Mouse (Mus musculus): ENCODE data around the gene Prkg1. TPM values are rescaled to one million over a fixed set of nuclear protein-coding genes. Genes with fewer than 3 reads are reported as not detected.
"Not testable (repeated sequence)": the region's sequence is repeated elsewhere in the genome, so short reads cannot be mapped to it uniquely, and the experiment has no call there.

The Prkg1 gene
- polyA plus RNA-seq, 1 experiment from 2014 or later = 1.1 TPM

- H3K9me3 ChIP-seq (replicated peaks; ENCODE audit: control insufficient read depth, low read length); H3K4me2 ChIP-seq (ENCODE audit: low read length); DNase-seq (ENCODE audit: low spot score); H3K36me3 ChIP-seq (ENCODE audit: control insufficient read depth, insufficient read depth, low read length); H3K27ac ChIP-seq (ENCODE audit: low read depth, low read length); H3K4me1 ChIP-seq (ENCODE audit: control insufficient read depth, insufficient read depth, low read length); H3K4me3 ChIP-seq (ENCODE audit: low read depth, low read length); H3K27me3 ChIP-seq (replicated peaks; ENCODE audit: control insufficient read depth, insufficient read depth, low read length); ATAC-seq; H3K9ac ChIP-seq (ENCODE audit: low read length): not testable (repeated sequence)
Measured at GRCm38 (mm10) chr19:31352784-31353183, 412.0 kb downstream of the Prkg1 start.

DNA sequence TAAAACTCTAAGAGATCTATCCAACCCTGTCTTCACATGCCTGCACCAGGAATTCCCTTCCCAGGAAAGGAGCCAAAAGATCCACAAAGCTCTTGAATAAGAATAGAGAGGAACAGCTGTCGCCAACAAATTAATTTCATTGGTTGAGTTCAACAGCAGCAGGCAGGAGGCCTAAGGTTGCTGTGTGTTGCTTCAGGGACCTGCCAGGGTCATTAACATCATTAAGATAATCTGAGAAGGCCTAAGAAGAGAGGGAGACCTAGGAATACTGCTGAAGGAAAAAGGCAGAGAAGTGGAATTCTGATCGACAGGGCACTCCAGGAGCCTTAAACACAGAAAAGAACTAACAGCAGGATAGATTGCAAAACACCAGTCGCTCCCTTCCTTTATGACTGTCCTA lies 413.0 kb downstream of the Prkg1 start:
- H3K36me3 ChIP-seq (ENCODE audit: control insufficient read depth, insufficient read depth, low read length) = no peaks in the 10 kb centered on the region
- no peak overlapping the region for H3K9ac ChIP-seq (ENCODE audit: low read length)
- no peak overlapping the region for H3K4me2 ChIP-seq (ENCODE audit: low read length)
- ATAC-seq (no peak), DNase-seq (ENCODE audit: low spot score) (peak; percentile 11)
- peaks cover 4% of the 10 kb centered on the region; the same call in 1 of the 2 replicates for H3K4me1 ChIP-seq (ENCODE audit: control insufficient read depth, insufficient read depth, low read length)
- no peaks in the 10 kb centered on the region for H3K27me3 ChIP-seq (replicated peaks; ENCODE audit: control insufficient read depth, insufficient read depth, low read length)
- H3K9me3 ChIP-seq (replicated peaks; ENCODE audit: control insufficient read depth, low read length) = no peaks in the 10 kb centered on the region
- WGBS = 16% methylated on average over 3 of the region's 3 CpGs
- H3K4me3 ChIP-seq (ENCODE audit: low read depth, low read length) = no peak overlapping the region
- H3K27ac ChIP-seq (ENCODE audit: low read depth, low read length) = no peak overlapping the region

GRCm38 (mm10) chr19:31342150-31342549 lies 422.7 kb downstream of the Prkg1 start:
- peak; percentile 69 for ATAC-seq
- no peak overlapping the region for H3K9ac ChIP-seq (ENCODE audit: low read length)
- peak; percentile 69 for DNase-seq (ENCODE audit: low spot score)
- H3K9me3 ChIP-seq (replicated peaks; ENCODE audit: control insufficient read depth, low read length) = no peaks in the 10 kb centered on the region
- H3K27me3 ChIP-seq (replicated peaks; ENCODE audit: control insufficient read depth, insufficient read depth, low read length) = no peaks in the 10 kb centered on the region
- no peak overlapping the region for H3K4me3 ChIP-seq (ENCODE audit: low read depth, low read length)
- no peak overlapping the region for H3K27ac ChIP-seq (ENCODE audit: low read depth, low read length)
- H3K4me1 ChIP-seq (ENCODE audit: control insufficient read depth, insufficient read depth, low read length) = no peaks in the 10 kb centered on the region
- no peak overlapping the region for H3K4me2 ChIP-seq (ENCODE audit: low read length)
- WGBS = 23% methylated on average over 4 of the region's 4 CpGs
- H3K36me3 ChIP-seq (ENCODE audit: control insufficient read depth, insufficient read depth, low read length) = no peaks in the 10 kb centered on the region

DNA sequence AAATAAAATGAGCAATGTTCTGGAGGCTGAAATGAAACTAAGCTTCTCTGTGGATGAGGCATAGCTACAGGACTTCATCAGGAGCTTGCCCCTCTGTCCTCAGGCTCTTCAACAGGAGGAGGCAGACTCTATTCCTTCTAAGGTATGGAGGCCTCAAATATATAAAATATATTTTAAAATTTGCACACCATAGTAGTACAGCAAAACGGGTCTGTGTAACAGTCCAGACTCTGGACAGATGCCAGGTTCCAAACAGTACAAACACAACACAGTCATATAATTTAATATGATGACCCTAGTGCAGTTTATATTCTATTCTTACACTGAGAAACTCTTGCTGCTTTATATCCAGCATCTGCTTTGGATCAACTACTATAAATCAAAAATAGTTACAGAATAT lies 423.9 kb downstream of the Prkg1 start:
- DNase-seq (ENCODE audit: low spot score) (no peak), ATAC-seq (no peak)
- Histone ChIP-seq H3K4me2 (ENCODE audit: low read length) (no peak overlapping the region), H3K4me3 (ENCODE audit: low read depth, low read length) (no peak overlapping the region), H3K27ac (ENCODE audit: low read depth, low read length) (no peak overlapping the region), H3K9me3 (replicated peaks; ENCODE audit: control insufficient read depth, low read length) (no peaks in the 10 kb centered on the region), H3K36me3 (ENCODE audit: control insufficient read depth, insufficient read depth, low read length) (no peaks in the 10 kb centered on the region), H3K27me3 (replicated peaks; ENCODE audit: control insufficient read depth, insufficient read depth, low read length) (no peaks in the 10 kb centered on the region), H3K9ac (ENCODE audit: low read length) (no peak overlapping the region), H3K4me1 (ENCODE audit: control insufficient read depth, insufficient read depth, low read length) (no peaks in the 10 kb centered on the region)
- WGBS = 63% methylated on average over 1 of the region's 1 CpGs

DNA sequence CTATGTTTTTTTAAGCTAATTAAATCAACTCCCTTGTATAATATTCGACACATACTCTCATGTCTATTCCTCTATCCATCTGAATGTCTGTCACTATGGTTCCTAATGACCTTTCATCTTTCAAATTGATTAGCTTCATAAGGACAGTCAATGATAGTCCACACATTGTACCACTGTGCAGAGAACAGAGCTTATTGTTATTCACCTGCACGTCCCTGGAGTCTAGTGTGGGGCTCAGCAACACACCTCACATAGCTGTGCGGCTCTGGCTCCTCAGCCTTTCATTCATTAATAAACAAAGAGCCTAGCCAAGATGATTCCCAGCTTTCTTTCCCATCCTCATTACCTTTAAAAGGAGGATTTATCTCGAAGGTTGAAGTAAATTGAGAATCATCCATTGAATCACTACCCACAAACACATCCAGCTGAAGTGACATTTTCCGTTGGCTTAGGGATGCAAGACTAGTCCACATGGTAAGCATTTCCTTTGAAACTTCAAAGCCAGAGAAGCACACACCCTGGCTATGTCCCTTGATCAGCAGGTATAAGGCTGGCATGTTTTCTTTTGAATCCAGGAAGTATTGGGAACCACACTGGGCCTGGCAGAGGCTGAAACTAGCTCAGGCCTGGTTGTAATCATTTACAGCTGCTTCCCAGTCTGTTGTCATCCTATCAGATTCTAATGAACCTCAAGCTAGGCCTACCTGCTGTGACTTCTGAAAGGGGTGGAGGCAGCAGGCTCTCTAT lies 426.3 kb downstream of the Prkg1 start:
- H3K4me1 ChIP-seq (ENCODE audit: control insufficient read depth, insufficient read depth, low read length) = no peaks in the 10 kb centered on the region
- no peaks in the 10 kb centered on the region for H3K27me3 ChIP-seq (replicated peaks; ENCODE audit: control insufficient read depth, insufficient read depth, low read length)
- no peak overlapping the region for H3K27ac ChIP-seq (ENCODE audit: low read depth, low read length)
- H3K4me3 ChIP-seq (ENCODE audit: low read depth, low read length) = no peak overlapping the region
- 50% methylated on average over 5 of the region's 5 CpGs for WGBS
- H3K9ac ChIP-seq (ENCODE audit: low read length) = no peak overlapping the region
- ATAC-seq (no peak), DNase-seq (ENCODE audit: low spot score) (peak; percentile 4)
- no peak overlapping the region for H3K4me2 ChIP-seq (ENCODE audit: low read length)
- no peaks in the 10 kb centered on the region for H3K9me3 ChIP-seq (replicated peaks; ENCODE audit: control insufficient read depth, low read length)
- H3K36me3 ChIP-seq (ENCODE audit: control insufficient read depth, insufficient read depth, low read length) = no peaks in the 10 kb centered on the region

DNA sequence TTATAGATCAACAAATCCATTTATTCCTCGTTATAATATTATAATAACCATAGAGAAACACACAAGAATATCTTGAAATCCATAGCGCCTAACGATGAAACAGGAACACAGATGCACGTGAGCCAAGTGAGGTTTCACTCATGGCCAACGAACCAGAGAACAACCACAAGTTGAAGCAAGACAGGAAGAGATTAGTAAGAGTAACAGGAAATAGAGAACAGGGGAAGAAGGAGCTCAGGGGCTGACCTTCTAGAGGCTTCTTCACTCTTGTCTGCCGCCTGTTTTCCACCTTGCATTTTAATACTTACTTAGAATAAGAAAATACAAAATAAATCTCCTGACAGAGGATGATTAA lies 427.0 kb downstream of the Prkg1 start:
- DNase-seq (ENCODE audit: low spot score) = no peak
- Histone ChIP-seq H3K36me3 (ENCODE audit: control insufficient read depth, insufficient read depth, low read length) (no peaks in the 10 kb centered on the region), H3K4me3 (ENCODE audit: low read depth, low read length) (no peak overlapping the region), H3K9me3 (replicated peaks; ENCODE audit: control insufficient read depth, low read length) (no peaks in the 10 kb centered on the region), H3K4me1 (ENCODE audit: control insufficient read depth, insufficient read depth, low read length) (no peaks in the 10 kb centered on the region), H3K27me3 (replicated peaks; ENCODE audit: control insufficient read depth, insufficient read depth, low read length) (no peaks in the 10 kb centered on the region), H3K9ac (ENCODE audit: low read length) (no peak overlapping the region), H3K4me2 (ENCODE audit: low read length) (no peak overlapping the region), H3K27ac (ENCODE audit: low read depth, low read length) (no peak overlapping the region)
- no peak for ATAC-seq
- 83% methylated on average over 6 of the region's 6 CpGs for WGBS

- Histone ChIP-seq H3K9ac (ENCODE audit: low read length) (no peak overlapping the region), H3K27ac (ENCODE audit: low read depth, low read length) (no peak overlapping the region), H3K36me3 (ENCODE audit: control insufficient read depth, insufficient read depth, low read length) (no peaks in the 10 kb centered on the region), H3K4me2 (ENCODE audit: low read length) (no peak overlapping the region), H3K27me3 (replicated peaks; ENCODE audit: control insufficient read depth, insufficient read depth, low read length) (no peaks in the 10 kb centered on the region), H3K9me3 (replicated peaks; ENCODE audit: control insufficient read depth, low read length) (no peaks in the 10 kb centered on the region), H3K4me3 (ENCODE audit: low read depth, low read length) (no peak overlapping the region), H3K4me1 (ENCODE audit: control insufficient read depth, insufficient read depth, low read length) (no peaks in the 10 kb centered on the region)
- WGBS = 86% methylated on average over 8 of the region's 9 CpGs
- ATAC-seq (no peak), DNase-seq (ENCODE audit: low spot score) (no peak)
Measured at GRCm38 (mm10) chr19:31337163-31337862, 427.5 kb downstream of the Prkg1 start.

DNA sequence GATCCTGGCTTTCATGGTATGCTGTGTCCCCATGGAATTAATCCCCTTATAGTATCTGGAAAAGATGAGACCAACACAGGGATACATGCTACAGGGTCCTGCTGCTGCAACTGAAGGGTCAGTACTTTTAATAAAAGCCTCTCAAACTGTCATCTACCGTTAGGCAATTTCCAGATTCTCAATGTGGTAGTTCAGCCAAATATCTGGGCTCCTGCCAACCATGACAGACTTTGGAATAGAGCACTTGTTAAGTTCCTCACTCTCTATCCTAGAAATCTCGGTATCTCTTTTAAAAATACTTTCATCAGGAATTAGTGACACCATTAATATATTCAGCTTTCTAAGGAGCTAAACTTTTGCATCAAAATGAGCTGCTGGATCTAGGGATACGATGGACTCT lies 428.5 kb downstream of the Prkg1 start:
- ATAC-seq (no peak), DNase-seq (ENCODE audit: low spot score) (peak; percentile 22)
- no peak overlapping the region for H3K4me3 ChIP-seq (ENCODE audit: low read depth, low read length)
- H3K9ac ChIP-seq (ENCODE audit: low read length) = no peak overlapping the region
- H3K4me1 ChIP-seq (ENCODE audit: control insufficient read depth, insufficient read depth, low read length) = no peaks in the 10 kb centered on the region
- H3K27ac ChIP-seq (ENCODE audit: low read depth, low read length) = no peak overlapping the region
- no peaks in the 10 kb centered on the region for H3K9me3 ChIP-seq (replicated peaks; ENCODE audit: control insufficient read depth, low read length)
- 65% methylated on average over 3 of the region's 3 CpGs for WGBS
- no peaks in the 10 kb centered on the region for H3K36me3 ChIP-seq (ENCODE audit: control insufficient read depth, insufficient read depth, low read length)
- H3K4me2 ChIP-seq (ENCODE audit: low read length) = no peak overlapping the region
- H3K27me3 ChIP-seq (replicated peaks; ENCODE audit: control insufficient read depth, insufficient read depth, low read length) = no peaks in the 10 kb centered on the region

DNA sequence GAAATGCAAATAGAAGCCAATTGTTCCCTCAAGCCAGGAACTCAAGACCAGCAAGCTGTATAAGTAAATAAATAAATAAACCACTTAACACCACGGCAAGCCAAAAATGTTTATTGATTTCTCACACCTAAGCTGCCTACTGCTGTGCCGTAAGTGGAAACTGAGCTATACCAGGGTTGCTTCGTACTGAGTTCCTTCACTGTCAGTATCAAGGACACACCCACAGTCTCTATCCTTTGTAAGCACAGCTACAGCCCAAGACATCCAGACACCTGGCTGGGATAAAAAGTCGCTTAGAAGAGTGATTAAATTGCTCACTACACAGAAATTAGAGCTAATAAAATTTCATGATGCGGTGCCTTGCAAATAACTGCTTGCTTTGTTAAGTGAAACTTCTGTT lies 434.9 kb downstream of the Prkg1 start:
- DNase-seq (ENCODE audit: low spot score) = no peak
- no peaks in the 10 kb centered on the region for H3K27me3 ChIP-seq (replicated peaks; ENCODE audit: control insufficient read depth, insufficient read depth, low read length)
- no peak overlapping the region for H3K4me2 ChIP-seq (ENCODE audit: low read length)
- H3K36me3 ChIP-seq (ENCODE audit: control insufficient read depth, insufficient read depth, low read length) = no peaks in the 10 kb centered on the region
- no peak overlapping the region for H3K9ac ChIP-seq (ENCODE audit: low read length)
- H3K4me1 ChIP-seq (ENCODE audit: control insufficient read depth, insufficient read depth, low read length) = no peaks in the 10 kb centered on the region
- WGBS = 73% methylated on average over 5 of the region's 5 CpGs
- no peak overlapping the region for H3K4me3 ChIP-seq (ENCODE audit: low read depth, low read length)
- H3K27ac ChIP-seq (ENCODE audit: low read depth, low read length) = no peak overlapping the region
- no peaks in the 10 kb centered on the region for H3K9me3 ChIP-seq (replicated peaks; ENCODE audit: control insufficient read depth, low read length)
- ATAC-seq = no peak
